Mouse (Mus musculus) ES-E14 (cell line): Measurements from ENCODE around the gene Ptprg. TPM values are rescaled to one million over a fixed set of nuclear protein-coding genes. Genes with fewer than 3 reads are reported as not detected.

ENCODE experiments used
- DNase-seq: peaks from one replicate; pipeline ENCODE4 v3.0.0-alpha.2; 2013; ENCODE audit warnings: low read depth, low spot score
- H3K27ac ChIP-seq: 2 replicates; pipeline ENCODE4 v1.5.1; 2012; ENCODE audit warnings: low read depth, mild to moderate bottlenecking, low read length, moderate library complexity, mixed read lengths; ENCODE audit not compliant: poor library complexity, insufficient read depth, severe bottlenecking
- H3K36me3 ChIP-seq: 2 replicates; pipeline ENCODE4 v1.6.1; 2012; ENCODE audit warnings: mild to moderate bottlenecking, low read length, moderate library complexity, mixed read lengths; ENCODE audit not compliant: control insufficient read depth, poor library complexity, insufficient read depth, severe bottlenecking
- H3K4me1 ChIP-seq, 2 experiments: fragments of 150-350 bp in 1 of 2; sonication (generic) in 1 of 2; 2 replicates each; pipeline ENCODE4 v1.6.1; 2012; ENCODE audit warnings: low read length in 2 of 2, mild to moderate bottlenecking in 1 of 2, mixed read lengths in 1 of 2; ENCODE audit not compliant: control insufficient read depth in 2 of 2, insufficient read depth in 2 of 2, poor library complexity in 1 of 2
- H3K4me3 ChIP-seq, 2 experiments: fragments of 150-350 bp in 1 of 2; sonication (generic) in 1 of 2; 2 replicates each; pipeline ENCODE4 v1.5.1; 2012; ENCODE audit warnings: low read length in 2 of 2, low read depth in 1 of 2, mild to moderate bottlenecking in 1 of 2, mixed read lengths in 1 of 2; ENCODE audit not compliant: insufficient read depth in 1 of 2, poor library complexity in 1 of 2, severe bottlenecking in 1 of 2
- H3K9ac ChIP-seq: 2 replicates; pipeline ENCODE4 v1.6.1; 2012; ENCODE audit warnings: low read depth, mild to moderate bottlenecking, low read length, mixed read lengths; ENCODE audit not compliant: poor library complexity, insufficient read depth, severe bottlenecking
- H3K9me3 ChIP-seq: fragments of 150-350 bp; sonication (generic); 2 replicates; pipeline ENCODE4 v1.6.1; 2012; ENCODE audit warnings: low read depth, mild to moderate bottlenecking, low read length; ENCODE audit not compliant: control insufficient read depth, insufficient read depth
- CHD2 ChIP-seq: IDR thresholded peaks from 2 replicates; pipeline ENCODE4 v1.6.1; 2014; ENCODE audit warnings: mild to moderate bottlenecking, low read depth, low read length, inconsistent platforms
- HCFC1 ChIP-seq: IDR thresholded peaks from 2 replicates; pipeline ENCODE4 v1.6.1; 2012; ENCODE audit warnings: low read length, inconsistent platforms, borderline replicate concordance; ENCODE audit not compliant: insufficient read depth
- MAFK ChIP-seq: IDR thresholded peaks from 2 replicates; pipeline ENCODE4 v1.6.1; 2014; ENCODE audit warnings: mild to moderate bottlenecking, low read depth, low read length, inconsistent platforms; ENCODE audit not compliant: insufficient read depth
- ZC3H11A ChIP-seq: IDR thresholded peaks from 2 replicates; pipeline ENCODE4 v1.6.1; 2012; ENCODE audit warnings: low read depth, mild to moderate bottlenecking, inconsistent platforms, low read length, borderline replicate concordance
- ZNF384 ChIP-seq: IDR thresholded peaks from 2 replicates; pipeline ENCODE4 v1.6.1; 2012; ENCODE audit warnings: low read depth, low read length, inconsistent platforms
- in situ Hi-C, 2 experiments: fragments of 600-800 bp; cut with MboI; formaldehyde crosslinking; loops; one replicate each; pipeline ENCODE4 v1.15.1; 2025; ENCODE audit warnings: low sequenced_read_pairs in 2 of 2, inconsistent platforms in 1 of 2; ENCODE audit not compliant: unreplicated experiment in 2 of 2
- total RNA-seq: library from RNA; depleted of rRNA; stranded (reverse); fragments of 300-350 nt; gene quantifications from 2 replicates; pipeline ENCODE4 v1.2.3, GENCODE M21; 2012

Ptprg gene
- total RNA-seq, 1 experiment = 59.8 TPM

- H3K4me3 ChIP-seq = no peak overlapping the region
- H3K4me1 ChIP-seq = peaks cover 3 to 10% of the 10 kb centered on the region in 2 experiments; a peak in 2 of 4 replicates
- H3K9ac ChIP-seq = no peak overlapping the region
- in situ Hi-C loops = loop anchor here in 1 of 2 experiments (25.0 kb wide), 1 partner anchor 97 kb away; no protein-coding TSS in a partner anchor
- DNase-seq = no peak
- no peak overlapping the region for H3K27ac ChIP-seq
- no peak for TF ChIP-seq HCFC1
- no peak for TF ChIP-seq MAFK
- TF ChIP-seq ZC3H11A = no peak
- no peak for TF ChIP-seq ZNF384
- TF ChIP-seq CHD2 = no peak
- H3K9me3 ChIP-seq = no peaks in the 10 kb centered on the region
- H3K36me3 ChIP-seq = no peaks in the 10 kb centered on the region
These were observed 312.0 kb downstream of the Ptprg start for GRCm38 (mm10) chr14:11865332-11865731.

DNA sequence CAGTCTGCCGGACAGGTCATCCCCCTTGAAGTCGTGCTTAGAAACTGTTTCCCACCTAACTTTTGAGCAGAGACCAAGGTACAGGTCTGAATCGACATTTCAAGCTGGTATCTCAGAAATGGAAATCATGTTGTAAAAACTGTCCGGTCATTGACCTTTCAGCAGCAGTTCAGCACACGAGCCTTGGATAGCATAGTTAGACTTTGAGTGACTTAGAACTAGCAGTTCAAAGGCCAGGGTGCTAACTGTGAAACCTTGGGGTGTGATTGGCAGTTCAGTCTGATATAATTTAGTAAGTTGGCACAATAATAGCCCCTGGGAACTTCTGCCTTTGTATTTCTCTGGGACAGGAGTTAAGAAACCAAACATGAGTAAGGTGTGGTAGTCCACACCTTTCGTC, 312.5 kb downstream of the Ptprg start:
- Histone ChIP-seq H3K9me3 (no peaks in the 10 kb centered on the region), H3K9ac (no peak overlapping the region), H3K36me3 (no peaks in the 10 kb centered on the region), H3K4me3 (no peak overlapping the region), H3K27ac (no peak overlapping the region), H3K4me1 (peaks cover 3 to 10% of the 10 kb centered on the region in 2 experiments; a peak in 2 of 4 replicates)
- no peak for TF ChIP-seq HCFC1
- TF ChIP-seq ZC3H11A = no peak
- no peak for TF ChIP-seq MAFK
- TF ChIP-seq ZNF384 = no peak
- TF ChIP-seq CHD2 = no peak
- DNase-seq = no peak
- in situ Hi-C loops = loop anchor here in 1 of 2 experiments (25.0 kb wide), 1 partner anchor 96 kb away; no protein-coding TSS in a partner anchor

GRCm38 (mm10) chr14:11866416-11866815, 313.1 kb downstream of the Ptprg start:
- DNase-seq = no peak
- in situ Hi-C loops = loop anchor here in 1 of 2 experiments (25.0 kb wide), 1 partner anchor 96 kb away; no protein-coding TSS in a partner anchor
- Histone ChIP-seq H3K27ac (no peak overlapping the region), H3K36me3 (no peaks in the 10 kb centered on the region), H3K4me3 (no peak overlapping the region), H3K9me3 (no peaks in the 10 kb centered on the region), H3K4me1 (peaks cover 3 to 8% of the 10 kb centered on the region in 2 experiments; a peak in 2 of 4 replicates), H3K9ac (no peak overlapping the region)
- TF ChIP-seq ZC3H11A (no peak), ZNF384 (no peak), HCFC1 (no peak), MAFK (no peak), CHD2 (no peak)

GRCm38 (mm10) chr14:11868636-11869035, 315.3 kb downstream of the Ptprg start:
- no peaks in the 10 kb centered on the region for H3K36me3 ChIP-seq
- no peak overlapping the region for H3K27ac ChIP-seq
- no peak for TF ChIP-seq HCFC1
- in situ Hi-C loops = loop anchor here in 1 of 2 experiments (25.0 kb wide), 1 partner anchor 94 kb away; no protein-coding TSS in a partner anchor
- no peak for DNase-seq
- no peak overlapping the region for H3K9ac ChIP-seq
- no peak overlapping the region for H3K4me3 ChIP-seq
- peaks cover 3 to 8% of the 10 kb centered on the region in 2 experiments; a peak in 2 of 4 replicates for H3K4me1 ChIP-seq
- no peaks in the 10 kb centered on the region for H3K9me3 ChIP-seq

DNA sequence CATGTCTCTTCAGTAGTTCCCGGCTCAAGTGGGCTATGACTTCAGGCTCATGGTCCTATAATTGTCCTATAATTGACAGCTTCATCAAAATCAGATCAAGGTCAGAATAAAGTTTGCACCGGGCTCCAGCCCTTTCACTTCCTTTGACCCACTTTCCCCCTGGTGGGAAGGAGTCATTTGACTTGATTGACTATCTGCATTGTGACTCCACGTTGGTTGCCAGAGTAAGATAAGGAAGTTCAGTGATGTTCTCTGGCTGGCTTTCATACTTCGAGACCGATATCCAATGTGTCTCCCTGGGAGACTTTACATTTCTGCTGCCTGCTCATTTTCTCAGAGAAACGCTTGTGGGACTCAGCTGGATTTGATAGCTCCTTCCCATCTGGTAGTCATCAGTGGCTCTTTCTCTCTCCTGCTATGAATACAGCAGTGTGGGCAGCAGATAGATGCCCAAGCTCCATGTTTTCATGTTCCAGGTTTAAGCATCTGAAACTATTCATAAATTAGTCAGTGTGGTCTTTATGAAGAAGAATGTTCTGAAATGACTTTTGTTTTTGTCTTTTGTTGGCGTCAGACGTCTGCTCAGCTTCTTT, 318.5 kb downstream of the Ptprg start:
- DNase-seq = no peak
- TF ChIP-seq MAFK (no peak), HCFC1 (no peak), ZNF384 (no peak), ZC3H11A (no peak), CHD2 (no peak)
- H3K9me3 ChIP-seq = no peaks in the 10 kb centered on the region
- peaks cover 0 to 3% of the 10 kb centered on the region in 2 experiments; a peak in 1 of 4 replicates for H3K4me1 ChIP-seq
- H3K27ac ChIP-seq = no peak overlapping the region
- in situ Hi-C loops = loop anchor here in 1 of 2 experiments (25.0 kb wide), 1 partner anchor 90 kb away; no protein-coding TSS in a partner anchor
- no peaks in the 10 kb centered on the region for H3K36me3 ChIP-seq
- no peak overlapping the region for H3K9ac ChIP-seq
- no peak overlapping the region for H3K4me3 ChIP-seq
